Mouse (Mus musculus): ENCODE results near the gene Dock2. TPM values are rescaled to one million over a fixed set of nuclear protein-coding genes. Genes with fewer than 3 reads are reported as not detected.
"Not testable (repeated sequence)": the region's sequence is repeated elsewhere in the genome, so short reads cannot be mapped to it uniquely, and the experiment has no call there.

Gene Dock2
- 3.1 and 3.4 TPM in 2 replicates for polyA plus RNA-seq (2012; rRNA removed)

GRCm38 (mm10) chr11:34783587-34784043 is at the start of gene Dock2:
TSS of gene Dock2 (minus strand) at chr11:34783892.
- DNase-seq (ENCODE audit: low read depth): no peak

GRCm38 (mm10) chr11:34832678-34833077 is 49.0 kb upstream of the Dock2 start:
- DNase-seq (ENCODE audit: low read depth): no peak

GRCm38 (mm10) chr11:34827803-34828202 is 44.1 kb upstream of the Dock2 start:
- no peak for DNase-seq (ENCODE audit: low read depth)

- no peak for DNase-seq (ENCODE audit: low read depth)
Observed at GRCm38 (mm10) chr11:34826940-34827339, 43.2 kb upstream of the Dock2 start.

GRCm38 (mm10) chr11:34824791-34825190 is 41.1 kb upstream of the Dock2 start:
- no peak for DNase-seq (ENCODE audit: low read depth)

GRCm38 (mm10) chr11:34814767-34815166 is 31.1 kb upstream of the Dock2 start:
- no peak for DNase-seq (ENCODE audit: low read depth)

GRCm38 (mm10) chr11:34814319-34814718 is 30.6 kb upstream of the Dock2 start:
- no peak for DNase-seq (ENCODE audit: low read depth)

- not testable (repeated sequence) for DNase-seq (ENCODE audit: low read depth)
Observed at GRCm38 (mm10) chr11:34805026-34805425, 21.3 kb upstream of the Dock2 start.

- DNase-seq (ENCODE audit: low read depth): not testable (repeated sequence)
Observed at GRCm38 (mm10) chr11:34798066-34798465, 14.4 kb upstream of the Dock2 start.

GRCm38 (mm10) chr11:34796097-34796496 is 12.4 kb upstream of the Dock2 start:
- DNase-seq (ENCODE audit: low read depth): no peak

GRCm38 (mm10) chr11:34791872-34792271 is 8.2 kb upstream of the Dock2 start:
- no peak for DNase-seq (ENCODE audit: low read depth)

- no peak for DNase-seq (ENCODE audit: low read depth)
Observed at GRCm38 (mm10) chr11:34784864-34785263, 1.2 kb upstream of the Dock2 start.

GRCm38 (mm10) chr11:34782516-34783430 is 919 bp downstream of the Dock2 start:
- no peak for DNase-seq (ENCODE audit: low read depth)

GRCm38 (mm10) chr11:34780786-34781185 is 2.9 kb downstream of the Dock2 start:
- no peak for DNase-seq (ENCODE audit: low read depth)

- DNase-seq (ENCODE audit: low read depth): no peak
Observed at GRCm38 (mm10) chr11:34779966-34780365, 3.7 kb downstream of the Dock2 start.

GRCm38 (mm10) chr11:34778351-34778750 is 5.3 kb downstream of the Dock2 start:
- DNase-seq (ENCODE audit: low read depth): no peak

GRCm38 (mm10) chr11:34777529-34777928 is 6.2 kb downstream of the Dock2 start:
- no peak for DNase-seq (ENCODE audit: low read depth)

- DNase-seq (ENCODE audit: low read depth): no peak
Observed at GRCm38 (mm10) chr11:34776054-34776453, 7.6 kb downstream of the Dock2 start.

- no peak for DNase-seq (ENCODE audit: low read depth)
Observed at GRCm38 (mm10) chr11:34774636-34775035, 9.1 kb downstream of the Dock2 start.

- DNase-seq (ENCODE audit: low read depth): no peak
Observed at GRCm38 (mm10) chr11:34773304-34773895, 10.3 kb downstream of the Dock2 start.

- DNase-seq (ENCODE audit: low read depth): peak; percentile 40
Observed at GRCm38 (mm10) chr11:34771221-34771986, 12.3 kb downstream of the Dock2 start.

- no peak for DNase-seq (ENCODE audit: low read depth)
Observed at GRCm38 (mm10) chr11:34770666-34771065, 13.0 kb downstream of the Dock2 start.
